Mouse (Mus musculus) embryonic facial prominence, embryonic 11.5 days (tissue): ENCODE results near the gene Ranbp3l. TPM values are rescaled to one million over a fixed set of nuclear protein-coding genes. Genes with fewer than 3 reads are reported as not detected.

Source experiments
- ATAC-seq: fragments of 200-750 bp; cut with Nextera tagmentation; replicated peaks from 2 replicates; pipeline ENCODE4 v1.8.0; 2017; ENCODE audit warnings: low read depth; ENCODE audit not compliant: insufficient number of reproducible peaks, low FRiP score, low TSS enrichment
- DNase-seq: peaks from one replicate; pipeline ENCODE4 v3.0.0-alpha.2; 2015; ENCODE audit warnings: low spot score
- H3K27ac ChIP-seq: fragments of 300-500 bp; sonication (generic); replicated peaks from 2 replicates; pipeline ENCODE4 v1.5.1; 2014; ENCODE audit warnings: mild to moderate bottlenecking, low read depth, low read length, control low read depth
- H3K27me3 ChIP-seq: fragments of 300-500 bp; sonication (generic); 2 replicates; pipeline ENCODE4 v1.6.1; 2014; ENCODE audit warnings: mild to moderate bottlenecking, low read length, moderate library complexity, mixed read lengths; ENCODE audit not compliant: control insufficient read depth, insufficient read depth
- H3K36me3 ChIP-seq: fragments of 300-500 bp; sonication (generic); replicated peaks from 2 replicates; pipeline ENCODE4 v1.6.1; 2014; ENCODE audit warnings: low read depth, mild to moderate bottlenecking, low read length, moderate library complexity, mixed read lengths; ENCODE audit not compliant: control insufficient read depth, insufficient read depth
- H3K4me1 ChIP-seq: fragments of 300-500 bp; sonication (generic); 2 replicates; pipeline ENCODE4 v1.6.1; 2014; ENCODE audit warnings: low read length, mixed read lengths; ENCODE audit not compliant: control insufficient read depth, insufficient read depth
- H3K4me2 ChIP-seq: fragments of 300-500 bp; sonication (generic); 2 replicates; pipeline ENCODE4 v1.6.1; 2014; ENCODE audit warnings: low read depth, mild to moderate bottlenecking, control low read depth, low read length, moderate library complexity
- H3K4me3 ChIP-seq: fragments of 300-500 bp; sonication (generic); 2 replicates; pipeline ENCODE4 v1.5.1; 2014; ENCODE audit warnings: low read depth, low read length, control low read depth
- H3K9ac ChIP-seq: fragments of 300-500 bp; sonication (generic); replicated peaks from 2 replicates; pipeline ENCODE4 v1.6.1; 2014; ENCODE audit warnings: mild to moderate bottlenecking, control low read depth, low read length
- H3K9me3 ChIP-seq: fragments of 300-500 bp; sonication (generic); replicated peaks from 2 replicates; pipeline ENCODE4 v1.6.1; 2016; ENCODE audit warnings: mild to moderate bottlenecking, low read length, inconsistent platforms, mixed read lengths; ENCODE audit not compliant: control insufficient read depth
- WGBS: fragments of 180-500 bp; shearing (Covaris S2); extraction: QIAGEN DNeasy Blood & Tissue Kit; methylation state at CpG from one replicate; pipeline ENCODE4 v1.1.7; 2014; 5-methylcytosine and 5-hydroxymethylcytosine counted together
- polyA plus RNA-seq: library from polyadenylated mRNA; unstranded; fragments of >200 nt; fragmentation: Nextera tagmentation; extraction: Ambion mirVana; gene quantifications from 2 replicates; pipeline ENCODE4 v1.2.1, GENCODE M21; 2014

The Ranbp3l gene
- polyA plus RNA-seq, 1 experiment from 2014 or later: not detected

DNA sequence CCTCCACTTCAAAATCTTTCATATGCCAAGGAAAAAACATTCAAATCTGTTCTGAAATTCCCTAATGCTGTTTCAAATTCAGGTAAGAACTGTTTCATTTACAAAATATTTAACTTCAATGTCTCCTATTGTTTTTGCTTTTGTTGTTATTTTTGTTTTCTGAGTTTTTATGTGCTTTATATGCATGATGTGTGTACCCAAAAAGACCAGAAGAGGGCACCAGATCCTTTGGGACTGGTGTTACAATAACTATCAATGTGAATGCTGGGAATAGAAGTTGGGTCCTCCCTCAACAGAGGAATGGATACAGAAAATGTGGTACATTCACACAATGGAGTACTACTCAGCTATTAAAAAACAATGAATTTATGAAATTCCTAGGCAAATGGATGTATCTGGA lies 88.0 kb downstream of the Ranbp3l start:
- H3K4me2 ChIP-seq: no peak overlapping the region
- H3K4me3 ChIP-seq: no peak overlapping the region
- H3K27ac ChIP-seq: no peak overlapping the region
- H3K36me3 ChIP-seq: no peaks in the 10 kb centered on the region
- no peak for DNase-seq
- H3K9ac ChIP-seq: no peak overlapping the region
- ATAC-seq: no peak
- H3K4me1 ChIP-seq: no peaks in the 10 kb centered on the region
- no peaks in the 10 kb centered on the region for H3K27me3 ChIP-seq
- H3K9me3 ChIP-seq: no peaks in the 10 kb centered on the region

DNA sequence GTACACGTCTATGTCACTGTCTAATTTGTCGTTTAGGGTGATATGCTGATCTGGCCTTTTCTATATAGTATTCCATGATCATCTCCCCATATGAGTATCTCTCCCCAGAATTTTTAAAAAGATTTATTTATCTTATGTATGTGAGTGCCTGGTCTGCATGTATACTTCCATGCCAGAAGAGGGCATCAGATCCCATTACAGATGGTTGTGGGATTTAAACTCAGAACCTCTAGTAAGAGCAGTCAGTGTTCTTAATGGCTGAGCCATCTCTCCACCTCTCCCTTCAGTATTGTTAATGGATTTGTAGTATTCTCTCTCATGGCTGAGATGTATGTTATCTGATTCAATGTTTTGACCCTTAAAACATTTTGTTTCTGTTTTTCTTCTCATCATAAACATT lies 92.1 kb downstream of the Ranbp3l start:
- H3K4me2 ChIP-seq: no peak overlapping the region
- no peaks in the 10 kb centered on the region for H3K27me3 ChIP-seq
- no peaks in the 10 kb centered on the region for H3K9me3 ChIP-seq
- DNase-seq (no peak), ATAC-seq (no peak)
- H3K4me1 ChIP-seq: no peaks in the 10 kb centered on the region
- H3K4me3 ChIP-seq: no peak overlapping the region
- H3K9ac ChIP-seq: no peak overlapping the region
- 74% methylated on average over 2 of the region's 2 CpGs for WGBS
- no peak overlapping the region for H3K27ac ChIP-seq
- no peaks in the 10 kb centered on the region for H3K36me3 ChIP-seq

DNA sequence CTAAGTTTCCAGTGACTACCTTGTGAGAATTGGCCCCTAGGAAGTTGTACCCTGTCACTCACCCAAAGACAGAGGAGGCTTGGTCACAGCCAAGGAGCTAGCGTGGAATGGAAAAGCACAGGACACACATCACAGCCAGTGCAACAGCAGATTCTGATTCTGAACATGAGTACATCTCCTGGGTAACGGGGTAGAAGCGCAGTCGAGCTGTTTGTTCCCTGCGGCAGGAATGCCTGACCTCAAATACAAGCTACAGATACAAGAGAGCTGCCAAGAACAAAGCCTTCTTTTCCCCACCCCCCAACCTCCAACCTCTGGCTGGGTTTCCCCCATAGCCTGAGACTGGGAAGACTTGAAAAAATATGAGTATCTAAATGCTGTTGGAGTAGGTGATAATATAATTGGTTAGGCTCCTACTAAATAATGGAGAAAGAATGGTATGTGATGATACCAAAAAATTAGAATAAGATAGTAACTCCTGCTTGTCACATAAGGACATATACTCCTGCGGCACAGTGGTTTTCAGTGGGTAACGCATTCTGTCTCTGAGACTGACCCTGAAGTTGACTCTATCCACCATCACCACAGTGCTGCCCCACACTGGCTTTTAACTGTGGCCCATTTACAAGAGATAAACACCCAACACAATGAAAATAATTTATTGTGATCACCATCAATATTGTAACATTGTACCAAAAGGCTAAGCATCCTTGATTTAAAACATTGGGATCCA lies 93.6 kb downstream of the Ranbp3l start:
- ATAC-seq (no peak), DNase-seq (no peak)
- Histone ChIP-seq H3K36me3 (no peaks in the 10 kb centered on the region), H3K9me3 (no peaks in the 10 kb centered on the region), H3K4me2 (no peak overlapping the region), H3K27me3 (no peaks in the 10 kb centered on the region), H3K9ac (no peak overlapping the region), H3K27ac (no peak overlapping the region), H3K4me1 (no peaks in the 10 kb centered on the region), H3K4me3 (no peak overlapping the region)
- WGBS: 55% methylated on average over 7 of the region's 7 CpGs

DNA sequence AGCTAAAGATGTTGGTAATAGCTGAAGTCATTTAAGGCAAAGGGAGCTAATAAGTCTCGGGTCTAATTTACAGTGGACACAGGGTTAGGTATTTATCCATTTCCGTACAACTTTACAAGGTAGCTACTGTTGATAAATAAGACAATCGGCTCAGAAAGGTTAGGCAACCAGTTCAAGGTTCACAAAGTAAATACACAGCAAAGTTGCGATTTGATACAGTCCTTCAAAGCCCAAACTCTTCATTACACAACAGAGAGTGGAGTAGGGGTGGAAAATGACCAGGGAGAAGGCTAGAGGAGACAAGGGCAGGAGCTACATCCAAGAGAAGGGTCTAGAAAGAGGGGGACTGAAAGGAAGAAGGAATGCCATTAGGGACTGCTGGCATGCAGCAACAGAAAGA lies 101.1 kb downstream of the Ranbp3l start:
- Histone ChIP-seq H3K4me2 (no peak overlapping the region), H3K4me1 (no peaks in the 10 kb centered on the region)
- no peak for DNase-seq

DNA sequence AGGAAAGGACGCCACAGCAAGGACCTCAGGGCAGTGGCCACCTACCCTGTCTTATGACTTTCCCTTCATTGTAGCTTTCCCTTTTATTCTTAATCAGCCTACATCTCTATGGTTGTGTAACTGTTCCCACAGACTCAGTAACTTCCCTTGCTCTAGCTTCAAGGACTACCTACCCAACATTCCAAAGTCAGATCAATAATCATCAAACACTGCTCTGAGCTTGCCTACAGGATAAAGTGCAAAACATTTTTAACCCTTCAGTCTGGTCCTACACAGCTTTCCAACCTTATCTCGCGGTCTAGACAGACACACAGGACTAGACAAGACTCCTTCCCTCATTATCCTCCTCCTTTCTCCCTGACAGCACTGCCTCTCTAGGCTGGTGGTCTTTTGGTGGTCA lies 102.6 kb downstream of the Ranbp3l start:
- Histone ChIP-seq H3K27me3 (no peaks in the 10 kb centered on the region), H3K4me2 (peak overlapping the region; percentile 76), H3K4me1 (no peaks in the 10 kb centered on the region; the same call in 1 of the 2 replicates), H3K9me3 (no peaks in the 10 kb centered on the region), H3K9ac (peak overlapping the region; percentile 61), H3K4me3 (peak overlapping the region; percentile 89), H3K36me3 (no peaks in the 10 kb centered on the region), H3K27ac (peak overlapping the region; percentile 42)
- no peak for ATAC-seq
- no peak for DNase-seq
- WGBS: 1% methylated on average over 3 of the region's 3 CpGs

More for the DNA sequence above, 101.1 kb downstream of the Ranbp3l start:
- H3K27me3 ChIP-seq: no peaks in the 10 kb centered on the region
- no peak for ATAC-seq
- H3K4me3 ChIP-seq: no peak overlapping the region
- WGBS: 91% methylated on average over 4 of the region's 4 CpGs
- H3K9me3 ChIP-seq: no peaks in the 10 kb centered on the region
- no peaks in the 10 kb centered on the region for H3K36me3 ChIP-seq
- H3K9ac ChIP-seq: no peak overlapping the region
- no peak overlapping the region for H3K27ac ChIP-seq

DNA sequence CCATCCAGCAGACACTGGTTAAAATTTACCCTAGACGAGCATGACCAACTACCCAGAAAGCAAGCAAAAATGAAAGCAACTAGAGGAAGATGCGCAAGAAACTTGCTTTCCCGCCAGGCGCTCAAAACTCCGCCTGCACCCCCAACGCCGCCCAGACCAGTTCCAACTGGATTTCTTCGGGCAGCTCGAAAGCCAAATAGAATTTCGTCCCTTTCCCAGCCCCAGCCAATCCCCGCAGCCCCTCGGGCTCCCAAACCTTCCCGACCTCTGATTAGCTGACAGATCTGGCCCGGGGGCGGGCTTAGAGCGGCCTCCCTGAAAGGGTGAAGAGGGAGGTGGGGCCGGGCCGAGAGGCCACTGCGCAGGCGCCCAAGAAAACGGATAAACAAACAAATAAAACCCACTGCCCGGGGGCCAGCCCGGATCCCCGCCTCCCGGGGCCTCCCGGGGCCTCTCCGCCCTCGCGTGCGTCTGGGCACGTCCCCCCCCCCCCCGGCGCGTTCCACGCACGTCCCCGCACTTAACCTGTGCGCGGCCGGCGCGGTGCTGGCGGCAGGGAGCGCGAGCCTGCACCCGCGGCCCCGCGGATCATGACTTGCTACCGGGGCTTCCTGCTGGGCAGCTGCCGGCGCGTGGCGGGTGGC lies 103.3 kb downstream of the Ranbp3l start, which contains the start of gene Nadk2:
Nadk2 (plus strand) TSS at position 349 of the 644 bp plus-strand sequence.
- WGBS: 0% methylated on average over 38 of the region's 54 CpGs
- ATAC-seq (peak; percentile 99), DNase-seq (peak; percentile 99)
- Histone ChIP-seq H3K9me3 (no peaks in the 10 kb centered on the region), H3K36me3 (no peaks in the 10 kb centered on the region), H3K27ac (peak within 1 kb of the TSS; percentile 70), H3K4me3 (peak within 1 kb of the TSS; percentile 89), H3K9ac (peak within 1 kb of the TSS; percentile 90), H3K27me3 (no peaks in the 10 kb centered on the region), H3K4me2 (peak within 1 kb of the TSS; percentile 82), H3K4me1 (no peaks in the 10 kb centered on the region; the same call in 1 of the 2 replicates)

DNA sequence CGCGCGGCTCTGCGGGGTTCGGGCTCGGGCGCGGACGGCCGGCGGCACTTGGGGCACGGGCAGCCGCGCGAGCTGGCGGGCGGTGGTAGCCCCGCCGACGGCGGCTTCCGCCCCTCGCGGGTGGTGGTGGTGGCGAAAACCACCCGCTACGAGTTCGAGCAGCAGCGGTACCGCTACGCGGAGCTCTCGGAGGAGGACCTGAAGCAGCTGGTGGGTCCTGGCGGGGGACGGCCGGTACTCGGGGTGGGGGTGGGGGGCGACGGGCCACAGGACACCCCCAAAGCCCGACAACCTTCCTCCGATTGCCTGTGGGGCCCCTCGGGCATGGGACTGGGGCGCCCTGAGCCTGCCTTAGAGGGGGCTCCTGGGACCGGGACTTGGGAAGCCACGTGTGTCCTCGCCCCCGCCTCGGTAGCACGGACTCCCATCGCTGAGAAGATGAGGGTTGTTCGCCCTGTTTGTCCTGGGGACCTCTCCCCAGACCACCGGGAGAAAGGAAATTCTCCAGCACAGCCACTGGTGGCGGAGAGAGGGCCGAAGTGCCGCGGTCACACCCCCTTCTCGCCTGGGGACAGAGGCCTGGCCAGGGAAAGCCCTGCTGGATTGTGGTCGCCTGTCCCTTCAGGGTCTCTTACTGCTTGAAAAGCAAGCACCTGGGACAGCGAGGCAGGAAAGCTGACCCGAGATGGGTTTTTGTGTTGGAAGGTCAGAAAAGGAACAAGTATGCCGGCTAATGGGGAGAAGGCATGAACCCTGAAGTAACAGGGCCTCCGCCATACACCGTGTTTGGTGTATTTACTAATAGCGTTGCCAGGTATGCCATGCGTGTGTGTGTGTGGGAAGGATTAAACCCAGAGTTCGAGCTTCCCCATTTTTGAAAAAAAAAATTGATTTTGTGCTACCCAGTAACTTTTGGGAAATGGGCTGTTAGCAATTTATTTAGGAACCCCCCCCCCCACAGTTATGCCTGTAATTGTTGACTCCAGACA lies 104.1 kb downstream of the Ranbp3l start:
- Histone ChIP-seq H3K4me2 (peak overlapping the region; percentile 82), H3K27ac (peak overlapping the region; percentile 70), H3K4me3 (peak overlapping the region; percentile 89), H3K9ac (peak overlapping the region; percentile 90), H3K27me3 (no peaks in the 10 kb centered on the region), H3K36me3 (no peaks in the 10 kb centered on the region), H3K4me1 (no peaks in the 10 kb centered on the region; the same call in 1 of the 2 replicates), H3K9me3 (no peaks in the 10 kb centered on the region)
- peak; percentile 57 for ATAC-seq
- peak; percentile 56 for DNase-seq
- WGBS: under 1% methylated on average over 62 of the region's 66 CpGs
